Mouse (Mus musculus): ENCODE measurements around the gene Arid5a. TPM values are rescaled to one million over a fixed set of nuclear protein-coding genes. Genes with fewer than 3 reads are reported as not detected.

Arid5a gene
- polyA plus RNA-seq, 1 experiment from 2014 or later, result 7.9 TPM

Small RNA genes lying within 50 kb of the gene (microRNA-seq; reads per million reads assigned to microRNA genes)
- not detected for gene Mir6898

Other genes with a start within 250 kb of the Arid5a start
- 8.0 and 8.5 TPM in 2 replicates for gene Hs6st1, start 239.3 kb upstream of the Arid5a start, polyA plus RNA-seq (2015; fragmentation: Nextera tagmentation; extraction: Ambion mirVana)
- 61.3 and 69.0 TPM in 2 replicates for gene Uggt1, start 63.0 kb upstream of the Arid5a start, polyA plus RNA-seq (2015; fragmentation: Nextera tagmentation; extraction: Ambion mirVana)
- 18.4 TPM in 2 replicates for gene Neurl3, start 33.1 kb upstream of the Arid5a start, polyA plus RNA-seq (2015; fragmentation: Nextera tagmentation; extraction: Ambion mirVana)
- 49.8 and 55.7 TPM in 2 replicates for gene Kansl3, start 61.4 kb downstream of the Arid5a start, polyA plus RNA-seq (2015; fragmentation: Nextera tagmentation; extraction: Ambion mirVana)
- gene Fer1l5, start 64.6 kb downstream of the Arid5a start, polyA plus RNA-seq (2015; fragmentation: Nextera tagmentation; extraction: Ambion mirVana), result 1.3 and 1.7 TPM in 2 replicates
- 54.0 and 61.4 TPM in 2 replicates for gene Lman2l, start 137.5 kb downstream of the Arid5a start, polyA plus RNA-seq (2015; fragmentation: Nextera tagmentation; extraction: Ambion mirVana)
- gene Cnnm4, start 163.9 kb downstream of the Arid5a start, polyA plus RNA-seq (2015; fragmentation: Nextera tagmentation; extraction: Ambion mirVana), result 13.8 and 13.9 TPM in 2 replicates
- gene Cnnm3, start 204.1 kb downstream of the Arid5a start, polyA plus RNA-seq (2015; fragmentation: Nextera tagmentation; extraction: Ambion mirVana), result 3.5 and 3.7 TPM in 2 replicates
- 15.2 and 21.7 TPM in 2 replicates for gene Ankrd23, start 229.2 kb downstream of the Arid5a start, polyA plus RNA-seq (2015; fragmentation: Nextera tagmentation; extraction: Ambion mirVana)
- 0.30 and 1.5 TPM in 2 replicates for gene Gm42417, start 231.7 kb downstream of the Arid5a start, polyA plus RNA-seq (2015; fragmentation: Nextera tagmentation; extraction: Ambion mirVana)
- 29.2 and 30.0 TPM in 2 replicates for gene Ankrd39, start 239.7 kb downstream of the Arid5a start, polyA plus RNA-seq (2015; fragmentation: Nextera tagmentation; extraction: Ambion mirVana)